Mouse (Mus musculus): ENCODE results near the gene Inip.

DNA sequence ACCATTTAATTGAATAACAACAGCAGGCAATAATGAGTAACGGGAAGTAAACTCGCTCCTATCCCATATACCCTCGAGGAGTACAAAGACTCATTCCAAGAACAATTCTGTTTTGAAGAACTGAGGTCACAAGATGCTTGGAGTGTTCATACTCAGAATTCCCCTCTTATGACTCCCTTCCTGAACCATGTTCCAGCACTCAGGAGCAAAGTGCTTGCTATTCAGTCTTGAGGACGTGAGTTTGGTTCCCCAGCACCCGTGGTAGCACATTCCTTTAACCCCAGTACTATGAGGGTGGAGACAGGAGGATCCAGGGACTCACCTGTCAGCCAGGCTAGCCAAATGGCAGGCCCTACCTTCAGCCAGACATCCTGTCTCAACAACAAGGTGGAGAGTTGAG, 29.6 kb upstream of the Inip start:
- TF ChIP-seq CTCF (IDR thresholded peaks at IDR 0.05; ENCODE audit: extremely low read depth, insufficient read length, insufficient replicate concordance, low read depth, low read length) (no peak), POLR2A (IDR thresholded peaks at IDR 0.05; ENCODE audit: low read depth, low read length) (no peak)

Measured in small intestine, adult 2 months (tissue).